Mouse (Mus musculus) naive thymus-derived CD4-positive, alpha-beta T cell, adult 2 months (primary cell): ENCODE data around the gene Cox10.

ENCODE experiments used
- DNase-seq: peaks from one replicate; pipeline ENCODE4 v3.0.0-alpha.2; 2011; ENCODE audit warnings: low read depth

The Cox10 gene

DNA sequence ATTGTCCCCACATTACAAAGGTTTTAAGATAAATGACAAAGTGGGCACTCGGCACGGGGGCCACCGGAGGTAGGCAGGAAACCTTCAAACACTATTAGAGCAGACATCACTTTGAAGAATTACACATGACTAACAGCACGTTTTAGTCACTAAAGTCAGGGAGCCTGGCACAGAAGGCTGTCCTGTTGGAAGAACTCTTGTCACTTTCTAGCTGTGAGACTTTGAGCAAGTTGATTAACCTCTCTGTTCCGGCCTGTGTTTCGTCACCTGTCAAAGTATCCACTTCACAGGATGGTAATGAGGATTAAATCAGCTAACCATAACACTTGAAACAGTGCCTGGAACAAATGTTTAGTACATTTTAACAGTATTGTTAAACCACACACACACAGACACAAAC lies 161.7 kb downstream of the Cox10 start:
- DNase-seq, result peak; percentile 47

DNA sequence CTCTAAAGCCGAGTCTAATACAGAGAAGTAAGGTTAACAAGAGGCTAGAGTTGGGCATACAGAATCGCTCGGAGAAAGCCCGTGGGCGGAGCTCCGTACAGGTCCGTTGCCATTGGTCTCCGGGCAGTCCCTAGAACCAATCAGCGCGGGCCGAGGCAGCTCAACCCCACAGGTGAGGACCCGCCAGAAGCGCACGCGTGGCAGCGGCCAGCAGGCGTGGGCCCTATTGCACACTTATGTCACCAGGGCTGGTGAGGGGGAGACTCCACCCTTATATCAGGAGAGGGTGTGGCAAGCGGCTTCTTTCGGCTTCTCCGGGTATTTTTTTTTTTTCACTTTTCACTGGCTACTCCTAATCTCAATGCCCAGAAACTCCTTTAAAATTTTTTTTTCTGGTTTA lies 164.9 kb downstream of the Cox10 start:
- peak; percentile 82 for DNase-seq

- peak; percentile 27 for DNase-seq
Observed at GRCm38 (mm10) chr11:63913936-63914335, 165.3 kb downstream of the Cox10 start.
